Mouse (Mus musculus) E14TG2a.4 (cell line): Measurements from ENCODE around the gene Peli2.

ENCODE experiments used
- H3K27me3 ChIP-seq: 2 replicates; pipeline ENCODE4 v1.6.1; 2014; ENCODE audit warnings: low read length, control low read depth; ENCODE audit not compliant: insufficient read depth
- H3K36me3 ChIP-seq: 2 replicates; pipeline ENCODE4 v1.6.1; 2014; ENCODE audit warnings: low read length, control low read depth; ENCODE audit not compliant: insufficient read depth
- H3K4me1 ChIP-seq: replicated peaks from 2 replicates; pipeline ENCODE4 v1.6.1; 2014; ENCODE audit warnings: low read depth, low read length, control low read depth
- H3K4me3 ChIP-seq: replicated peaks from 2 replicates; pipeline ENCODE4 v1.5.1; 2014; ENCODE audit warnings: mild to moderate bottlenecking, low read length
- H3K9me3 ChIP-seq: 2 replicates; pipeline ENCODE4 v1.6.1; 2014; ENCODE audit warnings: low read length, control low read depth
- CTCF ChIP-seq: conservative IDR thresholded peaks from 2 replicates; pipeline ENCODE4 v1.5.1; 2014; ENCODE audit warnings: low read length
- NANOG ChIP-seq: IDR thresholded peaks from 2 replicates; pipeline ENCODE4 v1.6.1; 2014; ENCODE audit warnings: borderline replicate concordance, low read length, mixed read lengths
- POU5F1 ChIP-seq: IDR thresholded peaks from 2 replicates; pipeline ENCODE4 v1.6.1; 2014; ENCODE audit warnings: low read length, borderline replicate concordance

Peli2 gene

GRCm38 (mm10) chr14:48257759-48258158 lies 137.1 kb downstream of the Peli2 start:
- no peak for TF ChIP-seq CTCF
- TF ChIP-seq POU5F1, result no peak
- no peak for TF ChIP-seq NANOG
- H3K9me3 ChIP-seq, result no peaks in the 10 kb centered on the region

GRCm38 (mm10) chr14:48258696-48259366 lies 138.2 kb downstream of the Peli2 start:
- H3K4me3 ChIP-seq, result no peak overlapping the region
- no peak for TF ChIP-seq CTCF
- no peak for TF ChIP-seq POU5F1
- no peak for TF ChIP-seq NANOG
- H3K9me3 ChIP-seq, result no peaks in the 10 kb centered on the region
- peaks cover 12% of the 10 kb centered on the region for H3K4me1 ChIP-seq
- H3K36me3 ChIP-seq, result no peaks in the 10 kb centered on the region
- peaks cover 22% of the 10 kb centered on the region for H3K27me3 ChIP-seq

More at GRCm38 (mm10) chr14:48257759-48258158, 137.1 kb downstream of the Peli2 start:
- Histone ChIP-seq H3K36me3 (no peaks in the 10 kb centered on the region), H3K4me1 (peaks cover 13% of the 10 kb centered on the region), H3K4me3 (no peak overlapping the region), H3K27me3 (peaks cover 22% of the 10 kb centered on the region)

GRCm38 (mm10) chr14:48263146-48263545 lies 142.5 kb downstream of the Peli2 start:
- H3K4me3 ChIP-seq, result no peak overlapping the region
- H3K4me1 ChIP-seq, result peaks cover 6% of the 10 kb centered on the region
- no peaks in the 10 kb centered on the region for H3K27me3 ChIP-seq
- no peaks in the 10 kb centered on the region for H3K36me3 ChIP-seq
- no peaks in the 10 kb centered on the region for H3K9me3 ChIP-seq
- TF ChIP-seq NANOG, result no peak
- TF ChIP-seq POU5F1, result no peak
- no peak for TF ChIP-seq CTCF

- H3K4me3 ChIP-seq, result no peak overlapping the region
- no peaks in the 10 kb centered on the region for H3K4me1 ChIP-seq
- no peaks in the 10 kb centered on the region for H3K27me3 ChIP-seq
- no peak for TF ChIP-seq POU5F1
- no peaks in the 10 kb centered on the region for H3K36me3 ChIP-seq
- no peaks in the 10 kb centered on the region for H3K9me3 ChIP-seq
Measured at GRCm38 (mm10) chr14:48266710-48267109, 146.1 kb downstream of the Peli2 start.

GRCm38 (mm10) chr14:48278291-48278690 lies 157.7 kb downstream of the Peli2 start:
- no peak overlapping the region for H3K4me3 ChIP-seq
- no peak for TF ChIP-seq CTCF
- no peak for TF ChIP-seq NANOG
- no peak for TF ChIP-seq POU5F1
- no peaks in the 10 kb centered on the region for H3K4me1 ChIP-seq
- H3K27me3 ChIP-seq, result no peaks in the 10 kb centered on the region
- no peaks in the 10 kb centered on the region for H3K36me3 ChIP-seq
- H3K9me3 ChIP-seq, result peaks cover 15% of the 10 kb centered on the region

- Histone ChIP-seq H3K4me1 (no peaks in the 10 kb centered on the region), H3K27me3 (no peaks in the 10 kb centered on the region), H3K4me3 (no peak overlapping the region), H3K36me3 (no peaks in the 10 kb centered on the region), H3K9me3 (no peaks in the 10 kb centered on the region)
- TF ChIP-seq POU5F1 (no peak), CTCF (no peak), NANOG (no peak)
Measured at GRCm38 (mm10) chr14:48286949-48287348, 166.3 kb downstream of the Peli2 start.

- TF ChIP-seq CTCF (no peak), NANOG (no peak), POU5F1 (no peak)
- H3K4me1 ChIP-seq, result no peaks in the 10 kb centered on the region
Measured at GRCm38 (mm10) chr14:48287581-48287980, 167.0 kb downstream of the Peli2 start.

GRCm38 (mm10) chr14:48288600-48288999 lies 168.0 kb downstream of the Peli2 start:
- H3K27me3 ChIP-seq, result no peaks in the 10 kb centered on the region
- no peak overlapping the region for H3K4me3 ChIP-seq
- H3K36me3 ChIP-seq, result no peaks in the 10 kb centered on the region
- H3K4me1 ChIP-seq, result no peaks in the 10 kb centered on the region
- no peak for TF ChIP-seq CTCF
- no peak for TF ChIP-seq POU5F1
- no peak for TF ChIP-seq NANOG
- H3K9me3 ChIP-seq, result no peaks in the 10 kb centered on the region

More at GRCm38 (mm10) chr14:48287581-48287980, 167.0 kb downstream of the Peli2 start:
- Histone ChIP-seq H3K36me3 (no peaks in the 10 kb centered on the region), H3K4me3 (no peak overlapping the region), H3K27me3 (no peaks in the 10 kb centered on the region), H3K9me3 (no peaks in the 10 kb centered on the region)
